Mouse (Mus musculus) CH12.LX (cell line): ENCODE measurements around the gene Plekha6. TPM values are rescaled to one million over a fixed set of nuclear protein-coding genes. Genes with fewer than 3 reads are reported as not detected.

Experiments
- DNase-seq: peaks from one replicate; pipeline ENCODE4 v3.0.0-alpha.2; 2013; ENCODE audit errors: extremely low read depth
- H3K27ac ChIP-seq: 2 replicates; pipeline ENCODE4 v1.5.1; 2012; ENCODE audit warnings: low read depth, mild to moderate bottlenecking, control low read depth, moderate library complexity; ENCODE audit not compliant: insufficient read depth
- H3K27me3 ChIP-seq: replicated peaks from 2 replicates; pipeline ENCODE3; 2012; ENCODE audit warnings: inconsistent platforms
- H3K36me3 ChIP-seq, 2 experiments: replicated peaks in 1 of 2; 2 replicates each; pipeline versions ENCODE3 to v1.6.1; 2012; ENCODE audit warnings: inconsistent platforms in 1 of 2, low read length in 1 of 2, mild to moderate bottlenecking in 1 of 2, mixed read lengths in 1 of 2, moderate library complexity in 1 of 2; ENCODE audit not compliant: control insufficient read depth in 1 of 2, insufficient read depth in 1 of 2
- H3K4me1 ChIP-seq, 2 experiments: 2 replicates each; pipeline ENCODE4 v1.6.1; 2012; ENCODE audit warnings: inconsistent platforms in 1 of 2, moderate library complexity in 1 of 2; ENCODE audit not compliant: insufficient read depth in 2 of 2, control insufficient read depth in 1 of 2
- H3K4me2 ChIP-seq: 2 replicates; pipeline ENCODE4 v1.6.1; 2012; ENCODE audit warnings: low read depth, mild to moderate bottlenecking, control low read depth; ENCODE audit not compliant: poor library complexity, insufficient read depth, severe bottlenecking
- H3K4me3 ChIP-seq, 3 experiments: fragments of 150-350 bp in 1 of 3; sonication (generic) in 1 of 3; replicated peaks in 1 of 3; 2 replicates each; pipeline versions ENCODE3 to v1.5.1; 2011 to 2012; ENCODE audit warnings: low read depth in 2 of 3, low read length in 2 of 3, mild to moderate bottlenecking in 2 of 3, moderate library complexity in 2 of 3, control low read depth in 1 of 3, improper control_type of control experiment in 1 of 3, inconsistent platforms in 1 of 3, mixed read lengths in 1 of 3; ENCODE audit not compliant: poor library complexity in 1 of 3
- H3K79me2 ChIP-seq: replicated peaks from 2 replicates; pipeline ENCODE4 v1.6.1; 2012; ENCODE audit warnings: mild to moderate bottlenecking, moderate library complexity; ENCODE audit not compliant: control insufficient read depth, poor library complexity, insufficient read depth, severe bottlenecking; ENCODE audit errors: extremely low read depth
- H3K9ac ChIP-seq: 2 replicates; pipeline ENCODE4 v1.6.1; 2012; ENCODE audit warnings: low read depth, mild to moderate bottlenecking, control low read depth, moderate library complexity; ENCODE audit not compliant: insufficient read depth
- H3K9me3 ChIP-seq: replicated peaks from 2 replicates; pipeline ENCODE3; 2012; ENCODE audit warnings: low read length, inconsistent platforms, mixed read lengths
- BHLHE40 ChIP-seq: IDR thresholded peaks from 2 replicates; pipeline ENCODE4 v1.6.1; 2011; ENCODE audit warnings: mild to moderate bottlenecking, low read depth, low read length, improper control_type of control experiment
- CHD1 ChIP-seq: IDR thresholded peaks from 2 replicates; pipeline ENCODE4 v1.6.1; 2012; ENCODE audit warnings: low read depth, low read length, improper control_type of control experiment, inconsistent platforms
- CHD2 ChIP-seq: IDR thresholded peaks from 2 replicates; pipeline ENCODE4 v1.6.1; 2011; ENCODE audit warnings: low read length, improper control_type of control experiment
- E2F4 ChIP-seq: IDR thresholded peaks from 2 replicates; pipeline ENCODE4 v1.6.1; 2011; ENCODE audit warnings: low read depth, low read length, improper control_type of control experiment; ENCODE audit not compliant: insufficient replicate concordance
- ELF1 ChIP-seq: IDR thresholded peaks from 2 replicates; pipeline ENCODE4 v1.6.1; 2014; ENCODE audit warnings: low read depth, mild to moderate bottlenecking, inconsistent platforms, low read length, improper control_type of control experiment
- EP300 ChIP-seq: IDR thresholded peaks from 2 replicates; pipeline ENCODE4 v1.6.1; 2011; ENCODE audit warnings: low read length, improper control_type of control experiment
- ETS1 ChIP-seq: conservative IDR thresholded peaks from 2 replicates; pipeline ENCODE4 v1.6.1; 2012; ENCODE audit warnings: low read depth, mild to moderate bottlenecking, inconsistent platforms, low read length, improper control_type of control experiment, moderate library complexity
- HCFC1 ChIP-seq: IDR thresholded peaks from 2 replicates; pipeline ENCODE4 v1.6.1; 2012; ENCODE audit warnings: low read depth, mild to moderate bottlenecking, inconsistent platforms, low read length, improper control_type of control experiment
- IRF4 ChIP-seq: IDR thresholded peaks from 2 replicates; pipeline ENCODE4 v1.6.1; 2014; ENCODE audit warnings: low read depth, mild to moderate bottlenecking, inconsistent platforms, low read length, improper control_type of control experiment
- JUND ChIP-seq: conservative IDR thresholded peaks from 2 replicates; pipeline ENCODE4 v1.6.1; 2011; ENCODE audit warnings: low read depth, low read length, improper control_type of control experiment
- KAT2A ChIP-seq: IDR thresholded peaks from 2 replicates; pipeline ENCODE4 v1.6.1; 2012; ENCODE audit warnings: low read length, improper control_type of control experiment, inconsistent platforms; ENCODE audit not compliant: insufficient replicate concordance
- MAFK ChIP-seq: IDR thresholded peaks from 2 replicates; pipeline ENCODE4 v1.6.1; 2011; ENCODE audit warnings: low read length, improper control_type of control experiment; ENCODE audit not compliant: insufficient replicate concordance
- MAX ChIP-seq: IDR thresholded peaks from 2 replicates; pipeline ENCODE4 v1.6.1; 2011; ENCODE audit warnings: low read length, improper control_type of control experiment
- MAZ ChIP-seq: IDR thresholded peaks from 2 replicates; pipeline ENCODE4 v1.6.1; 2012; ENCODE audit warnings: low read depth, mild to moderate bottlenecking, inconsistent platforms, low read length, improper control_type of control experiment, moderate library complexity
- MEF2A ChIP-seq: IDR thresholded peaks from 2 replicates; pipeline ENCODE4 v1.6.1; 2014; ENCODE audit warnings: low read depth, mild to moderate bottlenecking, inconsistent platforms, low read length, improper control_type of control experiment, borderline replicate concordance
- MXI1 ChIP-seq: IDR thresholded peaks from 2 replicates; pipeline ENCODE4 v1.6.1; 2011; ENCODE audit warnings: mild to moderate bottlenecking, low read depth, low read length, improper control_type of control experiment
- MYC ChIP-seq: IDR thresholded peaks from 2 replicates; pipeline ENCODE4 v1.6.1; 2011; ENCODE audit warnings: low read depth, mild to moderate bottlenecking, improper control_type of control experiment, low read length
- NELFE ChIP-seq: IDR thresholded peaks from 2 replicates; pipeline ENCODE4 v1.6.1; 2011; ENCODE audit warnings: low read depth, low read length, improper control_type of control experiment
- PAX5 ChIP-seq: IDR thresholded peaks from 2 replicates; pipeline ENCODE4 v1.6.1; 2012; ENCODE audit warnings: low read length, inconsistent platforms, mixed read lengths
- POLR2A ChIP-seq: IDR thresholded peaks from 2 replicates; pipeline ENCODE4 v1.6.1; 2011; ENCODE audit warnings: low read depth, mild to moderate bottlenecking, improper control_type of control experiment, low read length
- POLR2AphosphoS2 ChIP-seq: IDR thresholded peaks from 2 replicates; pipeline ENCODE4 v1.6.1; 2011; ENCODE audit warnings: low read depth, low read length, improper control_type of control experiment
- RAD21 ChIP-seq: IDR thresholded peaks from 2 replicates; pipeline ENCODE4 v1.6.1; 2011; ENCODE audit warnings: low read depth, mild to moderate bottlenecking, low read length, improper control_type of control experiment, moderate library complexity
- SIN3A ChIP-seq: IDR thresholded peaks from 2 replicates; pipeline ENCODE4 v1.6.1; 2012; ENCODE audit warnings: low read length, improper control_type of control experiment, inconsistent platforms
- TBP ChIP-seq: conservative IDR thresholded peaks from 2 replicates; pipeline ENCODE4 v1.6.1; 2011; ENCODE audit warnings: low read depth, low read length, improper control_type of control experiment
- TCF12 ChIP-seq: IDR thresholded peaks from 2 replicates; pipeline ENCODE4 v1.6.1; 2014; ENCODE audit warnings: low read depth, mild to moderate bottlenecking, inconsistent platforms, low read length, improper control_type of control experiment
- UBTF ChIP-seq: IDR thresholded peaks from 2 replicates; pipeline ENCODE4 v1.6.1; 2012; ENCODE audit warnings: low read depth, mild to moderate bottlenecking, inconsistent platforms, low read length, improper control_type of control experiment, moderate library complexity
- USF1 ChIP-seq: IDR thresholded peaks from 2 replicates; pipeline ENCODE4 v1.6.1; 2014; ENCODE audit warnings: low read depth, mild to moderate bottlenecking, inconsistent platforms, low read length, improper control_type of control experiment
- ZC3H11A ChIP-seq: IDR thresholded peaks from 2 replicates; pipeline ENCODE4 v1.6.1; 2012; ENCODE audit warnings: low read depth, mild to moderate bottlenecking, inconsistent platforms, low read length, improper control_type of control experiment
- ZMIZ1 ChIP-seq: IDR thresholded peaks from 2 replicates; pipeline ENCODE4 v1.6.1; 2012; ENCODE audit warnings: low read depth, mild to moderate bottlenecking, inconsistent platforms, low read length, improper control_type of control experiment
- ZNF384 ChIP-seq: IDR thresholded peaks from 2 replicates; pipeline ENCODE4 v1.6.1; 2012; ENCODE audit warnings: low read depth, low read length, improper control_type of control experiment, inconsistent platforms
- dilution Hi-C: fragments of 300-500 bp; cut with MboI; formaldehyde crosslinking; loops from 2 replicates; pipeline ENCODE4 v1.14.3; 2020; ENCODE audit warnings: low sequenced_read_pairs; ENCODE audit not compliant: extremely low pct_unique_long_range_greater_than_20kb, extremely low pct_ligation_motif_present
- in situ Hi-C: fragments of 300-500 bp; cut with MboI; formaldehyde crosslinking; loops from 3 replicates; pipeline ENCODE4 v1.14.3; 2019; ENCODE audit warnings: low sequenced_read_pairs, low pct_ligation_motif_present, low pct_unique_long_range_greater_than_20kb, mixed read lengths
- polyA plus RNA-seq: library from polyadenylated mRNA; unstranded; fragments of >175 nt; gene quantifications from 2 replicates; pipeline ENCODE4 v1.2.1, GENCODE M21; 2012; ENCODE audit warnings: low read depth; ENCODE audit not compliant: insufficient read length
- total RNA-seq, 2 experiments: library from RNA; depleted of rRNA; stranded (reverse); fragments of 300-350 nt in 1 of 2; fragments of >200 nt in 1 of 2; gene quantifications; 2 replicates each; pipeline ENCODE4 v1.2.3; 2012 to 2014

Plekha6 gene
- total and polyA plus RNA-seq, 3 experiments: 0.07 TPM; not detected in 2

- in situ Hi-C loops (no loop called here), dilution Hi-C loops (no loop called here)
- no peak overlapping the region for H3K9ac ChIP-seq
Measured at GRCm38 (mm10) chr1:133127328-133127727, 36.7 kb upstream of the Plekha6 start.

GRCm38 (mm10) chr1:133129471-133130221 is 34.4 kb upstream of the Plekha6 start:
- Histone ChIP-seq H3K27me3 (no peaks in the 10 kb centered on the region), H3K79me2 (peaks cover 35% of the 10 kb centered on the region), H3K27ac (peak overlapping the region; percentile 96), H3K4me3 (peak overlapping the region; percentile 46 to 99 (median 64)), H3K4me2 (peak overlapping the region; percentile 95), H3K36me3 (peaks cover 18 to 21% of the 10 kb centered on the region in 2 experiments), H3K9ac (peak overlapping the region; percentile 96), H3K4me1 (peaks cover 0 to 4% of the 10 kb centered on the region in 2 experiments; a peak in 2 of 4 replicates), H3K9me3 (no peaks in the 10 kb centered on the region)
- TF ChIP-seq RAD21 (no peak), SIN3A (peak; percentile 67; the same call in 1 of the 2 replicates), ZMIZ1 (peak; percentile 78), ETS1 (0 out of 2 replicates have a peak, but pooled peaks have one; percentile 24), MAZ (0 out of 2 replicates have a peak, but pooled peaks have one; percentile 26), TBP (peak; percentile 60; the same call in 1 of the 2 replicates), MAX (no peak), KAT2A (0 out of 2 replicates have a peak, but pooled peaks have one; percentile 31), TCF12 (peak; percentile 65), PAX5 (no peak), EP300 (peak; percentile 66), MEF2A (peak; percentile 65; the same call in 1 of the 2 replicates), ZNF384 (peak; percentile 88), JUND (0 out of 2 replicates have a peak, but pooled peaks have one; percentile 32), MYC (peak; percentile 41; the same call in 1 of the 2 replicates), ZC3H11A (no peak), POLR2A (peak; percentile 72), NELFE (peak; percentile 80), MAFK (no peak), USF1 (no peak), POLR2AphosphoS2 (peak; percentile 40; the same call in 1 of the 2 replicates), BHLHE40 (no peak; the same call in 1 of the 2 replicates), IRF4 (peak; percentile 66; the same call in 1 of the 2 replicates), UBTF (0 out of 2 replicates have a peak, but pooled peaks have one; percentile 53), E2F4 (no peak), HCFC1 (no peak; the same call in 1 of the 2 replicates), CHD1 (peak; percentile 92), MXI1 (no peak), CHD2 (peak; percentile 73)
- in situ Hi-C loops (no loop called here), dilution Hi-C loops (no loop called here)
- peak; percentile 55 for DNase-seq

More at GRCm38 (mm10) chr1:133127328-133127727, 36.7 kb upstream of the Plekha6 start:
- Histone ChIP-seq H3K27me3 (no peaks in the 10 kb centered on the region), H3K79me2 (peaks cover 11% of the 10 kb centered on the region), H3K4me3 (no peak overlapping the region), H3K36me3 (peaks cover 0 to under 1% of the 10 kb centered on the region in 2 experiments), H3K27ac (no peak overlapping the region), H3K9me3 (no peaks in the 10 kb centered on the region), H3K4me1 (peaks cover 0 to 4% of the 10 kb centered on the region in 2 experiments; a peak in 2 of 4 replicates), H3K4me2 (no peak overlapping the region)
- no peak for DNase-seq
- TF ChIP-seq HCFC1 (no peak), PAX5 (no peak), ELF1 (no peak)
